Mouse (Mus musculus) E14TG2a.4 (cell line): ENCODE measurements at regions not wholly inside any gene's neighbourhood (a gene's known extent, or its start where the extent isn't known, plus 50 kb on each side); places are given as distances from the start of the nearest gene placed in this dataset.

Experiments used
- CTCF ChIP-seq: conservative IDR thresholded peaks from 2 replicates; pipeline ENCODE4 v1.5.1; 2014; ENCODE audit warnings: low read length
- NANOG ChIP-seq: IDR thresholded peaks from 2 replicates; pipeline ENCODE4 v1.6.1; 2014; ENCODE audit warnings: borderline replicate concordance, low read length, mixed read lengths

GRCm38 (mm10) chr1:156996084-156996880, 56.9 kb upstream of the Ralgps2 start:
- TF ChIP-seq CTCF (no peak), NANOG (no peak)
